Comparison of ENCODE assay signal across 9 mouse cellular contexts in the genomic region with DNA sequence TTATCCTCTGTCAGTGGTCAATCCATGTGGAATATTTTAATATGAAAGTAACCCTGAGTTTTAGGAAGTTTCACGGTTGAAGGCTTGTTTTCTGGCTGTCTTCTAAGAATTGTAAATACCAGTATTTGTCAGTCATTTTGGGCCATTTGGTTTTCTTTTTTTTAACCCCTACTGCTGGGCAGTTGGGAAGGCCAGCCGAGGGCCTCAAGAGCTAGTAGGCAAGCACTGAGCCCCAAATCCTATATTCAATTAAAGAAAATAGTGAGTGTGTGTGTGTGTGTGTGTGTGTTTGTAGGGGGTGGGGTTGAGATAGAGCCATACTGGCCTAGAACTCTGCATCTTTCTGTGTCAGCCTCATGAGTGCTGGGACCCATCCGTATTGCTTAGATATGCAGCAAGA. TPM values are rescaled to one million over a fixed set of nuclear protein-coding genes. Genes with fewer than 3 reads are reported as not detected.
DNase-seq lines count a peak whose midpoint lies in the region; ATAC-seq lines count a peak whose summit lies in the region.
"Had no signal": no experiment of that assay in that cellular context is flagged by ENCODE, and none has a peak within 500 bp of the region (broad histone marks: within the 10 kb centered on the region; RNA-seq: fewer than 3 reads in every experiment).

No protein-coding gene starts in this region.

- ATAC-seq in heart, embryonic 15.5 days (replicated peaks; ENCODE audit: insufficient number of reproducible peaks, insufficient read depth, low FRiP score, low read depth): no peak
- no peak for ATAC-seq in hindbrain, embryonic 12.5 days (ENCODE audit: low FRiP score)
- no peak for ATAC-seq in midbrain, embryonic 11.5 days (ENCODE audit: low FRiP score)

- peaks cover 17% of the 10 kb centered on the region for H3K4me1 ChIP-seq in heart, embryonic 15.5 days (replicated peaks)
- H3K4me1 ChIP-seq in hindbrain, embryonic 12.5 days: peaks cover 11% of the 10 kb centered on the region
- peaks cover 7% of the 10 kb centered on the region for H3K4me1 ChIP-seq in midbrain, embryonic 11.5 days (ENCODE audit: control insufficient read depth, insufficient read depth, low read length)

- 66% methylated on average over 3 of the region's 3 CpGs for WGBS in heart, embryonic 15.5 days
- WGBS in hindbrain, embryonic 12.5 days: 85% methylated on average over 3 of the region's 3 CpGs
- 81% methylated on average over 3 of the region's 3 CpGs for WGBS in midbrain, embryonic 11.5 days

- no peak for DNase-seq in heart, postnatal 14 days
- peak; percentile 54 for DNase-seq in adipocyte (ENCODE audit: low spot score)
- DNase-seq in midbrain, embryonic 11.5 days (ENCODE audit: low spot score, missing footprints): no peak
- no peak for DNase-seq in gastrocnemius, postnatal 25 days
- no peak for DNase-seq in urinary bladder, postnatal 25 days (ENCODE audit: low spot score)
- DNase-seq in ovary, postnatal 14 days (ENCODE audit: low spot score): no peak

- H3K9ac ChIP-seq in heart, embryonic 15.5 days: peak overlapping the region; percentile 29; the same call in 1 of the 2 replicates
- H3K9ac ChIP-seq in hindbrain, embryonic 12.5 days: peak overlapping the region; percentile 93; the same call in 1 of the 2 replicates
- no peak overlapping the region; the same call in 1 of the 2 replicates for H3K9ac ChIP-seq in midbrain, embryonic 11.5 days (ENCODE audit: low read length)

- H3K27ac ChIP-seq in heart, embryonic 15.5 days: no peak overlapping the region
- no peak overlapping the region for H3K27ac ChIP-seq in hindbrain, embryonic 12.5 days
- H3K27ac ChIP-seq in midbrain, embryonic 11.5 days (ENCODE audit: low read depth, low read length): no peak overlapping the region

- no peaks in the 10 kb centered on the region for H3K9me3 ChIP-seq in heart, embryonic 15.5 days (replicated peaks)
- no peaks in the 10 kb centered on the region for H3K9me3 ChIP-seq in hindbrain, embryonic 12.5 days (replicated peaks)
- H3K9me3 ChIP-seq in midbrain, embryonic 11.5 days (ENCODE audit: control insufficient read depth, low read length): no peaks in the 10 kb centered on the region

- H3K4me3 ChIP-seq in heart, embryonic 15.5 days: peak overlapping the region; percentile 100
- peak overlapping the region; percentile 84 for H3K4me3 ChIP-seq in hindbrain, embryonic 12.5 days
- H3K4me3 ChIP-seq in midbrain, embryonic 11.5 days (ENCODE audit: low read depth, low read length): peak overlapping the region; percentile 92

- peaks cover 23% of the 10 kb centered on the region for H3K36me3 ChIP-seq in heart, embryonic 15.5 days
- H3K36me3 ChIP-seq in hindbrain, embryonic 12.5 days: peaks cover 15% of the 10 kb centered on the region; the same call in 1 of the 2 replicates
- H3K36me3 ChIP-seq in midbrain, embryonic 11.5 days (ENCODE audit: control insufficient read depth, insufficient read depth, low read length): no peaks in the 10 kb centered on the region

- intact Hi-C loops in heart, postnatal 14 days (cut with DNase I): no loop called here

- peak overlapping the region; percentile 77 for H3K4me2 ChIP-seq in heart, embryonic 15.5 days
- H3K4me2 ChIP-seq in hindbrain, embryonic 12.5 days (replicated peaks): peak overlapping the region; percentile 67
- peak overlapping the region; percentile 58 for H3K4me2 ChIP-seq in midbrain, embryonic 11.5 days

- no peaks in the 10 kb centered on the region for H3K27me3 ChIP-seq in heart, embryonic 15.5 days
- no peaks in the 10 kb centered on the region for H3K27me3 ChIP-seq in hindbrain, embryonic 12.5 days
- no peaks in the 10 kb centered on the region for H3K27me3 ChIP-seq in midbrain, embryonic 11.5 days (ENCODE audit: control insufficient read depth, insufficient read depth, low read length)
- H3K27me3 ChIP-seq: Patski had no signal

RNA-seq across cellular contexts. Expression of gene Psma3, which starts 1.5 kb away (rescaled TPM):
- polyA plus RNA-seq in heart, embryonic 15.5 days (2015; fragmentation: Nextera tagmentation; extraction: Ambion mirVana): 388 and 430 TPM in 2 replicates
- 100 to 1,000 TPM; 218 to 231 TPM for total RNA-seq in heart, postnatal 14 days (2021)
- polyA plus RNA-seq in hindbrain, embryonic 12.5 days (2016; fragmentation: Nextera tagmentation; extraction: Ambion mirVana): 509 and 532 TPM in 2 replicates
- polyA plus RNA-seq in midbrain, embryonic 11.5 days (2014; fragmentation: Nextera tagmentation; extraction: Ambion mirVana): 654 and 676 TPM in 2 replicates
- 100 to 1,000 TPM; 326 to 347 TPM for total RNA-seq in gastrocnemius, postnatal 25 days (2021)

RNA-seq across cellular contexts. Expression of gene Actr10, which starts 38.2 kb away (rescaled TPM):
- polyA plus RNA-seq in heart, embryonic 15.5 days (2015; fragmentation: Nextera tagmentation; extraction: Ambion mirVana): 162 and 181 TPM in 2 replicates
- 100 to 1,000 TPM; 136 to 141 TPM for total RNA-seq in heart, postnatal 14 days (2021)
- 228 and 246 TPM in 2 replicates for polyA plus RNA-seq in hindbrain, embryonic 12.5 days (2016; fragmentation: Nextera tagmentation; extraction: Ambion mirVana)
- 275 and 291 TPM in 2 replicates for polyA plus RNA-seq in midbrain, embryonic 11.5 days (2014; fragmentation: Nextera tagmentation; extraction: Ambion mirVana)
- total RNA-seq in gastrocnemius, postnatal 25 days (2021): 10 to 100 TPM; 84.6 to 87.0 TPM

RNA-seq across cellular contexts. Expression of gene Arid4a, which starts 39.9 kb away (rescaled TPM):
- polyA plus RNA-seq in heart, embryonic 15.5 days (2015; fragmentation: Nextera tagmentation; extraction: Ambion mirVana): 25.4 and 26.4 TPM in 2 replicates
- 10 to 100 TPM; 16.9 TPM for total RNA-seq in heart, postnatal 14 days (2021)
- 35.1 and 36.4 TPM in 2 replicates for polyA plus RNA-seq in hindbrain, embryonic 12.5 days (2016; fragmentation: Nextera tagmentation; extraction: Ambion mirVana)
- 34.5 and 35.2 TPM in 2 replicates for polyA plus RNA-seq in midbrain, embryonic 11.5 days (2014; fragmentation: Nextera tagmentation; extraction: Ambion mirVana)
- total RNA-seq in gastrocnemius, postnatal 25 days (2021): 1 to 10 TPM; 7.8 to 8.1 TPM
